Mouse (Mus musculus) cortical plate, adult 2 months (tissue): Measurements from ENCODE around the gene Plb1.

Experiments
- CTCF ChIP-seq: fragments of 200-500 bp; IDR thresholded peaks from 2 replicates; pipeline ENCODE4 v1.5.1; 2011; ENCODE audit warnings: mild to moderate bottlenecking, control low read depth, low read length; ENCODE audit not compliant: insufficient read depth; ENCODE audit errors: extremely low read depth
- POLR2A ChIP-seq: fragments of 200-500 bp; IDR thresholded peaks from 2 replicates; pipeline ENCODE4 v1.6.1; 2011; ENCODE audit warnings: mild to moderate bottlenecking, low read length, control low read depth; ENCODE audit not compliant: insufficient read depth; ENCODE audit errors: extremely low read depth

DNA sequence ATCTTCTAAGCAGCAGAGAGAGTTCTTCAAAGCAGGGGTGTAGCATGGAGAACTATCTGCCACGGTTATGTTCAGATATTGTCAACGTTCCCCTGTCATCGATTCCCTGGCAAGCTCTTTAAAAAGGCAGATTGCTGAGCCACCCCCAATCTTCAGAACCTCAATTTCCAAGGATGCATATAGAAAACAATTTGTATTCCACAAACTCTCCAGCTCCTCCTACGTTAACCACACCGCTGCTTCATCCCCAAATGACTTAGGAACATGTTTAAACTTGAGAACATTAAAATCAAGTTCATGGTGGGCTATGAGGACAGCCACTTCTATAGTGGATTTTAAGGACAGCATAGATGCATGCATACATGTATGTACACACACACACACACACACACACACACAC is 138.7 kb downstream of the Plb1 start:
- TF ChIP-seq CTCF (no peak), POLR2A (no peak)
